Mouse (Mus musculus): ENCODE measurements at regions not wholly inside any gene's neighbourhood (a gene's known extent, or its start where the extent isn't known, plus 50 kb on each side); places are given as distances from the start of the nearest gene placed in this dataset.
A peak's percentile ranks its signal among the peaks of the same experiment; 100 is the strongest.

GRCm38 (mm10) chr16:77419116-77419735 is 182.7 kb downstream of the Gm11146 start:
- H3K27me3 ChIP-seq: no peaks in the 10 kb centered on the region
- H3K4me2 ChIP-seq: 0 out of 2 replicates have a peak overlapping the region, but pooled peaks have one; percentile 5
- no peak overlapping the region for H3K9ac ChIP-seq (replicated peaks)
- H3K36me3 ChIP-seq: no peaks in the 10 kb centered on the region
- no peak overlapping the region for H3K27ac ChIP-seq
- H3K9me3 ChIP-seq: no peaks in the 10 kb centered on the region
- no peak for ATAC-seq (ENCODE audit: insufficient number of reproducible peaks, insufficient read depth, low FRiP score, low TSS enrichment, low read depth)
- 49% methylated on average over 4 of the region's 4 CpGs for WGBS
- peaks cover 42% of the 10 kb centered on the region for H3K4me1 ChIP-seq (replicated peaks)
- no peak overlapping the region for H3K4me3 ChIP-seq (replicated peaks)

GRCm38 (mm10) chr16:77418486-77418885 is 183.4 kb downstream of the Gm11146 start:
- Histone ChIP-seq H3K9ac (replicated peaks) (no peak overlapping the region), H3K9me3 (no peaks in the 10 kb centered on the region), H3K27me3 (no peaks in the 10 kb centered on the region), H3K4me2 (no peak overlapping the region), H3K36me3 (no peaks in the 10 kb centered on the region), H3K4me1 (replicated peaks) (peaks cover 44% of the 10 kb centered on the region), H3K4me3 (replicated peaks) (no peak overlapping the region), H3K27ac (no peak overlapping the region)
- no peak for ATAC-seq (ENCODE audit: insufficient number of reproducible peaks, insufficient read depth, low FRiP score, low TSS enrichment, low read depth)
- 79% methylated on average over 1 of the region's 1 CpGs for WGBS

GRCm38 (mm10) chr16:77417791-77418190 is 184.1 kb downstream of the Gm11146 start:
- 7% methylated on average over 3 of the region's 3 CpGs for WGBS
- Histone ChIP-seq H3K9me3 (no peaks in the 10 kb centered on the region), H3K4me3 (replicated peaks) (no peak overlapping the region), H3K9ac (replicated peaks) (no peak overlapping the region), H3K27ac (peak overlapping the region; percentile 41; the same call in 1 of the 2 replicates), H3K27me3 (no peaks in the 10 kb centered on the region), H3K4me1 (replicated peaks) (peaks cover 43% of the 10 kb centered on the region), H3K4me2 (peak overlapping the region; percentile 28; the same call in 1 of the 2 replicates), H3K36me3 (no peaks in the 10 kb centered on the region)
- no peak; the same call in 1 of the 2 replicates for ATAC-seq (ENCODE audit: insufficient number of reproducible peaks, insufficient read depth, low FRiP score, low TSS enrichment, low read depth)

DNA sequence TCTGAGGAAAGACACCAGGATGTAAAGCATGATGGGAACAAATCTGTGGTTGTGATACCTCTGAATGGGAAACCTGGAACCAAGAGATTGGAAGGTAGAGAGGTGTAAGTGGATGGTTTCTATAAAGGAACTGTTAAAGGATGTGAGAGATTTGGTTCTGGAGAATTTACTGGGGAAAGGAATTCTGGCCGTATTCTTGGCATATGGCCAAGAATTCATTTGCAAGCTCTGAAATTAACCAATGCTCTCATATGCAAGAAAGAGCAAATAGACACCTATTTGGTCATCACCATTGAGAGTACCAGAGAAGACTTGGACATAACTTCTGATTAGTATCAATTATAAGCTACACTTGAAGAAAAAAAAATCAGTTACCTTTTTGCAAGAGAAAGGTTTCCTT is 187.3 kb downstream of the Gm11146 start:
- Histone ChIP-seq H3K9me3 (no peaks in the 10 kb centered on the region), H3K4me2 (no peak overlapping the region), H3K9ac (replicated peaks) (no peak overlapping the region), H3K4me3 (replicated peaks) (no peak overlapping the region), H3K27me3 (no peaks in the 10 kb centered on the region), H3K27ac (no peak overlapping the region), H3K36me3 (no peaks in the 10 kb centered on the region), H3K4me1 (replicated peaks) (peaks cover 18% of the 10 kb centered on the region)
- ATAC-seq (ENCODE audit: insufficient number of reproducible peaks, insufficient read depth, low FRiP score, low TSS enrichment, low read depth): no peak
- WGBS: 37% methylated on average over 1 of the region's 1 CpGs

GRCm38 (mm10) chr16:77409168-77409567 is 192.7 kb downstream of the Gm11146 start:
- WGBS: 91% methylated on average over 7 of the region's 7 CpGs
- no peak overlapping the region for H3K9ac ChIP-seq (replicated peaks)
- ATAC-seq (ENCODE audit: insufficient number of reproducible peaks, insufficient read depth, low FRiP score, low TSS enrichment, low read depth): no peak

GRCm38 (mm10) chr16:77406999-77407398 is 194.9 kb downstream of the Gm11146 start:
- 89% methylated on average over 5 of the region's 5 CpGs for whole genome bisulfite sequencing
- H3K4me1 ChIP-seq (replicated peaks): peaks cover 32% of the 10 kb centered on the region
- ATAC-seq (ENCODE audit: insufficient number of reproducible peaks, insufficient read depth, low FRiP score, low TSS enrichment, low read depth): no peak
- no peak overlapping the region for H3K27ac ChIP-seq
- no peaks in the 10 kb centered on the region for H3K27me3 ChIP-seq
- no peaks in the 10 kb centered on the region for H3K9me3 ChIP-seq
- H3K4me3 ChIP-seq (replicated peaks): no peak overlapping the region
- no peaks in the 10 kb centered on the region for H3K36me3 ChIP-seq
- no peak overlapping the region for H3K9ac ChIP-seq (replicated peaks)
- no peak overlapping the region for H3K4me2 ChIP-seq

More at GRCm38 (mm10) chr16:77409168-77409567, 192.7 kb downstream of the Gm11146 start:
- H3K4me2 ChIP-seq: no peak overlapping the region
- no peaks in the 10 kb centered on the region for H3K36me3 ChIP-seq
- H3K4me1 ChIP-seq (replicated peaks): peaks cover 16% of the 10 kb centered on the region
- no peak overlapping the region for H3K27ac ChIP-seq
- no peak overlapping the region for H3K4me3 ChIP-seq (replicated peaks)
- H3K27me3 ChIP-seq: no peaks in the 10 kb centered on the region
- H3K9me3 ChIP-seq: no peaks in the 10 kb centered on the region

DNA sequence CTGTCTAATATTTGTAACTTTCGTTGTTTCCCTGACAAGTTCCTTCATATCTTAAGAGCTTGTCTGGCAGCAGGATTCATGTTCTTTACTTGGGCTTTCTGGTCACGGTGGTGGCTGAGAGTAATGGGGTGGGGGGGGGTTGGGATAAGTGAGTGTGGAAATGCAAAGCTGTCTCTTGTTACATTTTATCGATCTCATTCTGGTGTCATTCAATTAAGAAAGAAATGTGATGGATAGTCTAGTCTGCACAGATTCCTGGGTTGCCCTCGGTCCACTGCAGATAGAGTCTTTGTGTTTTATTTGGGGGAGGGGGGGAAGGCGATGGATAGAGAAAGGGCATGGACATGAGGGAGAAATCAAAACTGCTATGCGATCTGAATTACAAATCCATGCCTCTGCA is 196.0 kb downstream of the Gm11146 start:
- WGBS: 60% methylated on average over 6 of the region's 6 CpGs
- Histone ChIP-seq H3K36me3 (no peaks in the 10 kb centered on the region), H3K4me1 (replicated peaks) (peaks cover 34% of the 10 kb centered on the region), H3K27me3 (no peaks in the 10 kb centered on the region), H3K9ac (replicated peaks) (no peak overlapping the region), H3K4me3 (replicated peaks) (no peak overlapping the region), H3K4me2 (no peak overlapping the region), H3K27ac (peak overlapping the region; percentile 81), H3K9me3 (no peaks in the 10 kb centered on the region)
- no peak for ATAC-seq (ENCODE audit: insufficient number of reproducible peaks, insufficient read depth, low FRiP score, low TSS enrichment, low read depth)

DNA sequence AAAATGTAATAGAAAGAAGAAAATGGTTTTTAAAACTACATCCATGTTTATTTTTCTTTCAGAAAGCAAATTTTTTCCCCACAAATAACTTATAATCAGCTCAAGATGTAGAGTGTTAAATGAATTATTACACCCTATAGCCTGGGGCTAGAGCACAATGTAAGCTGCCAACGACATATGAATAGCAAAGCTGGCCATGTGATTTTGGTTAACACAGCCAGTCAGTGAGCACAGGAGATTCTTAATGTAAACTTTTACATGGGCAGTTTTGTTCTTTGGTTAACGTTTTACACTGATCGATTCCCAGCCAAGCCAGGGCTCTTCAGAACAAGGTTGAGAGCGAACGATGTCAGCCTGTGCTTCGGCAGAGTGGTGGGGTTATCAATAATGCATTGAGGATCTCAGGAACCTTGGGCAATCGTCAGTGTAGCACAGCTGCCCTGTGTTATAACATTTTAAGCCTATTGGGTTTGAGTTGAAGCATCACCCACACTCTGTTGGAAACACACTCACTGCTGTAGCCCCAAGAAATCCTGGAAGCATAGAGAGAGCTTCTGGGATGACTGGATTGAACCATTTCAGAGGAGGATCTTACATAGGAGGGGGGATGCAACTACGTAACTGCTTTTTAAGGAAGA is 196.6 kb downstream of the Gm11146 start:
- ATAC-seq (ENCODE audit: insufficient number of reproducible peaks, insufficient read depth, low FRiP score, low TSS enrichment, low read depth): peak; percentile 52; the same call in 1 of the 2 replicates
- Histone ChIP-seq H3K9ac (replicated peaks) (no peak overlapping the region), H3K4me2 (peak overlapping the region; percentile 28), H3K9me3 (no peaks in the 10 kb centered on the region), H3K27me3 (no peaks in the 10 kb centered on the region), H3K36me3 (no peaks in the 10 kb centered on the region), H3K27ac (peak overlapping the region; percentile 81), H3K4me3 (replicated peaks) (no peak overlapping the region), H3K4me1 (replicated peaks) (peaks cover 40% of the 10 kb centered on the region)
- WGBS: 36% methylated on average over 8 of the region's 8 CpGs

GRCm38 (mm10) chr16:77402711-77403280 is 199.1 kb downstream of the Gm11146 start:
- Histone ChIP-seq H3K27me3 (no peaks in the 10 kb centered on the region), H3K27ac (no peak overlapping the region), H3K9me3 (no peaks in the 10 kb centered on the region), H3K4me3 (replicated peaks) (no peak overlapping the region), H3K4me1 (replicated peaks) (peaks cover 49% of the 10 kb centered on the region), H3K4me2 (no peak overlapping the region), H3K36me3 (no peaks in the 10 kb centered on the region), H3K9ac (replicated peaks) (no peak overlapping the region)
- 47% methylated on average over 7 of the region's 7 CpGs for WGBS
- no peak for ATAC-seq (ENCODE audit: insufficient number of reproducible peaks, insufficient read depth, low FRiP score, low TSS enrichment, low read depth)

- 67% methylated on average over 4 of the region's 4 CpGs for WGBS
- Histone ChIP-seq H3K9ac (replicated peaks) (no peak overlapping the region), H3K36me3 (no peaks in the 10 kb centered on the region), H3K4me2 (no peak overlapping the region), H3K4me3 (replicated peaks) (no peak overlapping the region), H3K4me1 (replicated peaks) (peaks cover 49% of the 10 kb centered on the region), H3K9me3 (no peaks in the 10 kb centered on the region), H3K27ac (no peak overlapping the region), H3K27me3 (no peaks in the 10 kb centered on the region)
- no peak for ATAC-seq (ENCODE audit: insufficient number of reproducible peaks, insufficient read depth, low FRiP score, low TSS enrichment, low read depth)
Observed at GRCm38 (mm10) chr16:77401185-77401943, 200.5 kb downstream of the Gm11146 start.

DNA sequence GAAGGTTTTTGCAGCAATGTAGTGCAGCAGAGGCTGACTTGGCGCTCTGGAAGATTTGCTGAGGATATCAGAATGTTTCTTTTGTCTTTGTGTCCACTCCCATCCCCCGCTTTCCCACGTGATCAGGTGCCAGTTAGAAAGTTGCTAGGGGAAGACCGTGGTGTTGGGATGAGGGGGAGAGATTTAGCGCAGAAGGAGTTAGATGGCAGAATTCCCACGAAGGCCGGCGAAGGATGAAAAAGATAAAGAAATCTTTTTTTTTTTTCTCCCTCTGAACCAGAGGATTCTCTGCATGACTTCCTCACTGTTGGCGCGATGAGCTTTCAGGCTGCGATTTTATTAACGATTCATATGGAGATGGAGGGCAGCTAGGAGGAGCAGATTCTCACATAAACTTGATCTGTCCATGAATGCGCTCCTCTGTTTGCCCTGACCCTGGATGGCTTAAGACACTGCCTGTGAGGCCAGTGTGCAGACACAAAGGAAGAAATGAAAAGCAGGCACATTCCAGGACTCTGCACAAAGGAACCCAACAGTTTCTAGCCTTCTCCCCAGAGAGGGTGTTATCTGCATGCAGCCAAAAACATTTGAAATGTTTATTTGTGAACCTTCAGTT is 201.5 kb downstream of the Gm11146 start:
- Histone ChIP-seq H3K4me2 (peak overlapping the region; percentile 52), H3K4me3 (replicated peaks) (peak overlapping the region; percentile 12), H3K36me3 (no peaks in the 10 kb centered on the region), H3K27ac (peak overlapping the region; percentile 59), H3K9me3 (no peaks in the 10 kb centered on the region), H3K4me1 (replicated peaks) (peaks cover 42% of the 10 kb centered on the region), H3K27me3 (no peaks in the 10 kb centered on the region), H3K9ac (replicated peaks) (peak overlapping the region; percentile 38)
- WGBS: 5% methylated on average over 13 of the region's 13 CpGs
- ATAC-seq (ENCODE audit: insufficient number of reproducible peaks, insufficient read depth, low FRiP score, low TSS enrichment, low read depth): no peak

All from limb, embryonic 12.5 days (tissue).